Comparison of ENCODE assay signal across 20 mouse cellular contexts in the genomic region with DNA sequence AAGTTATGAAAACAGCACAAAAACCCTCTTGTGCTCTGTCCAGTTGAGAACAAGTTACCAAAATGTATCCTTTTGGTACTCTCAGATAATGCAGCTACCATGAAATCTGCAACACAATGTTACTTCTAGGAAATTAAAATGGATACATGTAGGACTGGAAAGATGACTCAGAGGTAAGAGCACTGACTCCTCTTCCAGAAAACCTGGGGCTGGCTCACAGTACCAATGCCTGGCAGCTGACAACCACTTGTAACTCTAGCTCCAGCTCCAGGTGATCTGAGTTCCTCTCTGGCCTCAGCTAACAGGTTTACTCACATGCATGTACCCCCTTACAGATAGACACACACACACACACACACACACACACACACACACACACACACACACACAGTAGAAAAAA.
"Had no signal": no experiment of that assay in that cellular context is flagged by ENCODE, and none has a peak within 500 bp of the region (broad histone marks: within the 10 kb centered on the region; RNA-seq: fewer than 3 reads in every experiment).

No protein-coding gene starts in this region.

- DNase-seq: heart, postnatal 10 days; heart, postnatal 14 days; heart, postnatal 36 days; heart, postnatal 4 days; kidney, adult 11 months; kidney, adult 18-20 months; kidney, adult 2 months; kidney, adult 8-10 months; kidney, adult 9 months; kidney, postnatal 10 days; kidney, postnatal 14 days; kidney, postnatal 25 days; kidney, postnatal 36 days; kidney, postnatal 4 days; layer of hippocampus, adult 9-11 months; layer of hippocampus, postnatal 36 days had no signal

- ATAC-seq: hindbrain, embryonic 16.5 days; hindbrain, postnatal 0 days; inflammation-experienced regulatory T-cells, adult 6 months; intestine, postnatal 0 days had no signal
